Mouse (Mus musculus): ENCODE data around the gene Cyp2b13.
"Not testable (repeated sequence)": the region's sequence is repeated elsewhere in the genome, so short reads cannot be mapped to it uniquely, and the experiment has no call there.

Cyp2b13 gene

GRCm38 (mm10) chr7:26061197-26061596 is at the start of gene Cyp2b13:
Gene Cyp2b13 (plus strand): TSS chr7:26061497.
- in situ Hi-C loops (cut with MboI, MseI): not testable (repeated sequence)

GRCm38 (mm10) chr7:26019814-26020332 is 41.4 kb upstream of the Cyp2b13 start:
- in situ Hi-C loops (cut with MboI, MseI): not testable (repeated sequence)

- in situ Hi-C loops (cut with MboI, MseI): loop anchor here (5.0 kb wide), 1 partner anchor 112 kb away; no protein-coding TSS in a partner anchor
Measured at GRCm38 (mm10) chr7:26054885-26055630, 6.2 kb upstream of the Cyp2b13 start.

GRCm38 (mm10) chr7:26071677-26072076 is 10.4 kb downstream of the Cyp2b13 start:
- in situ Hi-C loops (cut with MboI, MseI): not testable (repeated sequence)

- in situ Hi-C loops (cut with MboI, MseI): no loop called here
Measured at GRCm38 (mm10) chr7:26082595-26082994, 21.3 kb downstream of the Cyp2b13 start.

GRCm38 (mm10) chr7:26087391-26087790 is 26.1 kb downstream of the Cyp2b13 start:
- in situ Hi-C loops (cut with MboI, MseI): loop anchor here (5.0 kb wide), 1 partner anchor 100 kb away; no protein-coding TSS in a partner anchor

GRCm38 (mm10) chr7:26088578-26088977 is 27.3 kb downstream of the Cyp2b13 start:
- in situ Hi-C loops (cut with MboI, MseI): loop anchor here (5.0 kb wide), 1 partner anchor 101 kb away; no protein-coding TSS in a partner anchor

GRCm38 (mm10) chr7:26139623-26140022 is 78.3 kb downstream of the Cyp2b13 start:
- in situ Hi-C loops (cut with MboI, MseI): loop anchor here (5.0 kb wide), 1 partner anchor 62 kb away; no protein-coding TSS in a partner anchor

GRCm38 (mm10) chr7:26143657-26144056 is 82.4 kb downstream of the Cyp2b13 start:
- in situ Hi-C loops (cut with MboI, MseI): loop anchor here (5.0 kb wide), 1 partner anchor 66 kb away; no protein-coding TSS in a partner anchor
